Mouse (Mus musculus): ENCODE data around the gene Stk24.
"Not testable (repeated sequence)": the region's sequence is repeated elsewhere in the genome, so short reads cannot be mapped to it uniquely, and the experiment has no call there.

The Stk24 gene

DNA sequence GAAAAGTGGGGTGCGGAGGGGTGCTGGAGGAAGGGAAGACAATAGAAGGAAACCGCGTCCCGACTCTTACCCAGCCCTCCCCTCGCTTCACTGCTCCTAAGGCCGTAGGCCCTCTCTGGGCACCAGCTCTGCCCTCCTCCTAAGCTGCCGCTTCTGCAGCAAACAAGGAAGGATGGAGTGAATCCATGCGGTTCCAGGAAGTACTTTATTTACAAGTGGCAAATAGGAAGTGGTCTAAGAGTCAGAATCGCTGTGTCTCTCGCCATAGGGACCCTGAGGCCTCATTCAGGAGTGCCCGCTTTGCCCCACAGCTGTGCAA lies at the start of gene Stk24:
Gene Stk24, minus strand, starts transcription at position 185 of the 319 bp plus-strand sequence.
- no peak for DNase-seq

GRCm38 (mm10) chr14:121428148-121428547 lies 48.3 kb upstream of the Stk24 start:
- no peak for DNase-seq

- DNase-seq = no peak
Measured at GRCm38 (mm10) chr14:121426743-121427142, 46.9 kb upstream of the Stk24 start.

GRCm38 (mm10) chr14:121425004-121425793 lies 45.4 kb upstream of the Stk24 start:
- DNase-seq = no peak

DNA sequence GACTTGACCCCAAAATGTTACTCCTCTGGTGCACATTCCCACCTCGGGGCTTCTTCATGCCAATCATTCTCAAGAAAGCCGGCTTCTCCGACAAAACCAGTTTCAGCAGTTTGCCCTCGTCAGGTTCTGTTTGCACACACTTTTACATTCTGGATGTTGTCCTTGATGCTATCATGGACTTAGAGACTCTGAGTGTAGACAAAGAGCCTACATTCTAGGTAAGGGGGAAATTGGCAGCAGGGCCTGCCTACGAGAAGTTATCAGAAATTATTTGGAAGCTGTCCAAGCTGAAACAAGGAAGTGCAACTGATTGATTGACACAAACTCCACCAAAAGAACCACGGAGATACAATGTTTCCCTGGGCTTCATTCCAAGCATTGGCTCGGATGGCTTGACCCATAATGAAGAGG lies 43.5 kb upstream of the Stk24 start:
- no peak for DNase-seq

- DNase-seq = no peak
Measured at GRCm38 (mm10) chr14:121422664-121423340, 43.0 kb upstream of the Stk24 start.

DNA sequence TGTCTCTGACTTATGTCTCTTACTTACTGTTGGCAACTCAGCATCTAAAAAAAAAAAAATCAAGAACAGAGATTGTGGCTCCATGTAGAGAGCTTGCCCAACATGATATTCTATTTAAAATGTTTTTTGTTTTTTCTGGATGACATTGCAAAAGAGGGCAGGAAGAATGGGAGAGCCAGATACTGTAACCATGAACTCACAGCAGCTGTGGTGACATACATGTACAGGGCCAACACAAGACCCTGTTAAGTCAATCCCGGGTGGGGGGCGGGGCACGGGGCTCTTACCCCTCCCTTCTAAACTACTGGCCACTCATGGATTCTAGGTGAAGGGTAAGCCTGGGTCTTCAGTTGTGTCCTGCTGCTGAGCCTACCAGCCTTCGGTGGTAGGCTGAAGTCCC lies 42.2 kb upstream of the Stk24 start:
- DNase-seq = no peak

DNA sequence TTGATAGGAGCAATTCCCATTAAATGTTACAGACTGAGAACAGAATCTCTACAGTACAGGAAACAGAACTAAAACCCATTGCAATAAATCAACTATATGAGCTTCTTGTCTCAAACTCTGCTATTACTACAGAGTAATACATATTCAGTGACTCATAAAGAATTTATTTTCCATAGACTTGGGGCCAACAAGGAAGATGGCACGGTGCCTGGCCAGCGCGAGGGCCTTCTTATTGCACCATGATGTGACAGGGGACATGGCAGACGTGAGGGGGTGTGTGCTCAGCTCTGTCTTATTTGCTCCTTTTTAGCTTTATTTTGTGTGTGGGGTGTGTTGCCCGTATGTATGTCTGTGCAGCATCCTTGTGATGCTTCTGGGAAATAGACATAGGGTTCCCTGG lies 37.8 kb upstream of the Stk24 start:
- no peak for DNase-seq

- DNase-seq = no peak
Measured at GRCm38 (mm10) chr14:121416626-121417319, 37.0 kb upstream of the Stk24 start.

- no peak for DNase-seq
Measured at GRCm38 (mm10) chr14:121414635-121415241, 34.9 kb upstream of the Stk24 start.

DNA sequence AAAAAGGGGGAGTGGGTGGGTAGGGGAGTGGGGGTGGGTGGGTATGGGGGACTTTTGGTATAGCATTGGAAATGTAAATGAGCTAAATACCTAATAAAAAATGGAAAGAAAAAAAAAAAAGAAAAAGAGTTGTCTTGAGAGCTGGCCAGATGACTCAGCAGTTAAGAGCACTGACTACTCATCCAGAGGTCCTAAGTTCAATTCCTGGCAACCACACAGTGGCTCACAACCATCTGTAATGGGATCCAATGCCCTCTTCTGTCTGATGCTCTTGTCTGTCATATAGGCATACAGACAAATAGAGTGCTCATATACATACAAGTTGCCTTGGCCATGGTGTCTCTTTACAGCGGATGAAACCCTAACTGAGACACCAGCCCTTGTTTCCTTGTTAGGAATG lies 33.9 kb upstream of the Stk24 start:
- DNase-seq = not testable (repeated sequence)

- no peak for DNase-seq
Measured at GRCm38 (mm10) chr14:121408944-121409343, 29.1 kb upstream of the Stk24 start.

DNA sequence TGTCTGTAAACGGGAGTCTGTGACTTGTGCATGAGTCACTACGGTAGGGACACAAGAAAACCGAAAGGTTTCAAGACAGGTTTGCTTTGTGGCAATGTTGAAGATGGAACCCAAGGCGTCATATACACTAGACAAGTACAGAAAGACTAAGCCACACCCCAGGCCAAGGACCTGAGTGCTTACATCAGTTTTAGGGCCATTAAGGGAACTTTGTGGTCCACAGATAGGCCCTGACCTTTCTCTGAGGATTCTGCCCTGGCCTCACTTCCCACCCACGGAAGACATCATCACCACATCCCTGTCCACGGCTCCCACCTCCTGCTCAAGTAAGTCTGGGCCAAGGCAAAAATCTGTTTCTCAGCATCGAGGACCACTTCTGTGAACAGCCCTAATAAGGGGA lies 27.1 kb upstream of the Stk24 start:
- DNase-seq = no peak

DNA sequence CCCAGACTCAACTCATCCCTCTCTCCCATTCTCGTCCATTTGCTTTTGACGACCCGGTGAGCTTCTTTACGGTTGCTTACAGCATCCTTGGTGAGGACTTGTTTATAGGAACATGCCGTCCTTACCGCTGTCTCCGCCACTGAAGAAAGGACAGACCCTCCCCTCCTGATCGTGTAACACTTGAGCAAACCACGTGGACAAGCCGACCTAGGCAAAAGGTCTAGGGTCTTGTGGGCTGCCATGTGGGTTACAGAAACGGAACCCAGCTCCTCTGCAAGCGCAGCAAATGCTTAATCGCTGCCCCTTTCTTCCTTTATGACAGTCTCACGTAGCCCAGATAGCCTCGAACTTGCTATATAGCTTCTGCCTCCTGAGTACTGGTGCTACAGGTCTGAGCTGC lies 25.7 kb upstream of the Stk24 start:
- no peak for DNase-seq

DNA sequence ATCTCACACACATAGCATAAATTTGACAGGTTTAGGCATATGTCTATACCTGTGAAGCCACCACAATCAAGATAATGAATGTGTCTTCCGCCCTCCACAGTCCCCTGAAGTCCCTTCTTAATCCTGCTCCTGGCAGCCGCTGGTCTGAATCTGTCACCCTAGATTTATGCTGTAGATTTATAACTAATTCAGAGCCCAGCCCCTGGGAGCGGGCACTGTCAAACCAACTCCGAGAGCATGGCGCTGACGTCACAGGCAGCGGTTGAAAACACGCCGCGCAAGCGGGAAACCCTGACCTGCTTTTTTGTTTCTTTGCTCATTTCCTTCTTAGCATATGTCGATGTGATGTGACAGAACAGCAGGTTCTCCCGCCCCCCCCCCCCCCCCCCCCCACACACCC lies 25.3 kb upstream of the Stk24 start:
- DNase-seq = no peak

- no peak for DNase-seq
Measured at GRCm38 (mm10) chr14:121399676-121400075, 19.9 kb upstream of the Stk24 start.

- DNase-seq = no peak
Measured at GRCm38 (mm10) chr14:121397471-121397870, 17.7 kb upstream of the Stk24 start.

DNA sequence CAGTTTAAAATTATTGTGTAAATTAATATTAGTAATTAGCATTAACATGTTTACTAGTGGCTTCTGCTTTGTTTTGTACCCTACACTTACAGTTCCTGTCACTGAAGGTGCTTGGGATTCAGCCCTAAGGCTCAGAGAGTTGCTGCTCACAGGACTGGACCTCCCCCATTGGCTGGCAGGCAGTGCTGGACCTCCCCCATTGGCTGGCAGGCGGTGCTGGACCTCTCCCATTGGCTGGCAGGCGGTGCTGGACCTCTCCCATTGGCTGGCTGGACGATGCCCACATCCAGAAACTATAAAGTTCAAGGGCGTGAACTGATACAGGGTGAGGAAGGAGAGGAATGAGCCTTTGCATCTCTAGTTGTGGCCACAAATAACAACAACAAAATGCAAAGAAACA lies 15.3 kb upstream of the Stk24 start:
- no peak for DNase-seq

DNA sequence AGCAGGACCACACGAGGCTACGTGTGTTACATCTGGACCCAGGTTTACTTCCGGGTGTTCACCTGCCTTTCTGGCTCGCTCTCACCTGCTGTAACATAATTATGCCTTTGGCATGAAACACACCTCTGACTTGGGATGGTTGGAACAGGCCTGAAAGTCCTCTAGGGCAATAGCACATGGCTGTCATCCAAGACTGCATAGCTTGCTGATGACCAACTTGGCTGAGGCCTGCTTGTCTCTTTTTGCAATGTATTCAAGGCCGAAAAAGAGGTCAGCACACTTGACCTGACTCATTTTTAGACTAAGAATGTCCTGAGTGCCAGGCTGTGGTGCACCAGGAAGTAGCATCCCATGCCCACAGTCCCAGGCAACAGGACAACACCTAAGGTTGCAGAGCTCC lies 12.1 kb upstream of the Stk24 start:
- peak; percentile 36 for DNase-seq

DNA sequence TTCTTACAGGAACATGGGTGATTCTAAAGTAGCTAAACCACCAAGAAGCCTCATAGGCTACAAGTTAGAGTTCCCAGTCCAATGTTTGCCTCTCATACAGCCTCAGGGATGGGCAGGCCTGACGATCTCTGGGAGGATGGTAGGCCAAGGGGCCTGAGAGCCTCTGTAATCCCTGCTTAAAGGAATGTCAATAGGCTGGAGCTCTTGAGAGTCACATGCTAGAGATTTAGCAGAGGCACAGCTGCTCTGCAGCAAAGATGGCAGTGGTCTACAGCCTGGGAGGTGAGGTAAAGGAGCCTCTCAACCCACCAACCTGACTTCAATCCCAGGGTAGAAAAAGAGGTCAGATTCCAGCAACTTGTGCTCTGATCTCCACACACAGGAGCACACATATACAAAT lies 7.9 kb upstream of the Stk24 start:
- DNase-seq = no peak

DNA sequence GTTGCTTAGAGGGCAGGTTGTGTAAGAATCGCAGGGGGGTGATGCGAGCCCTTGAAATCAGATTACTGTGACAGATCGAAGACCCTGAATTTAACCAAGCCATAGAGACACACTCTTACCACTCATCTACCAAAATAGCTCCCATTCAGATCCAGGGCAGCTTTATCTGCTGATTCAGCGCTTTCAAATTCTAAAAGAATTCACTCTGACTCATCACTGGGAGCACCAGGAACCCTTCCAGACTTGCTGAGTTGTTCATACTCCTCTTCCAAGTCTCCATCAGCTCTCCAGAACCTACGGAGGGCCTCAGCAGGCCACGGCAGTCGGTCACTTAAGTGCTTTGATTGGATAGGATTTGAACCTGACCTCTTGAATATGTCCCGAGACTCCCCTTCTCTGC lies 5.6 kb upstream of the Stk24 start:
- no peak for DNase-seq

DNA sequence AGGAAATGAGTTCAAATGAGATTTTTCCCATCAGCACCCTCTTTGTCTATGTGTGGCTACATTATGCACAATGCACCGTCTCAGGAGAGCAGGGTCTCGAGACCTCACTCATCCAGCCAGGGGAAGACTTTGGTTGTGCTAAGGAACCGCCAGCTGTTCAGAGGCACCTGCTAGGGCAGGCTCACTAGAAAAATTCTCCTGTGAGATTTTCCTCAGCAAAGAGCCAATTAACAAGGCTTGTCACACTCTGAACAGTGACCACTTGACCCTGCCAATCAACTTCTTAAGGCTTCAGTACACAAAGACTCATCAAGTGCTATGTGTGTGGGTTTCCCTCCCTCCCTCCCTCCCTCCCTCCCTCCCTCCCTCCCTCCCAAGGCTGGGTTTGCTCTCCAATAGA lies 4.0 kb upstream of the Stk24 start:
- no peak for DNase-seq

GRCm38 (mm10) chr14:121379116-121379826 lies 540 bp downstream of the Stk24 start:
- peak; percentile 66 for DNase-seq

Data from cerebellum, adult 9-10 months (tissue).